Mouse (Mus musculus) limb, embryonic 14.5 days (tissue): ENCODE measurements at regions not wholly inside any gene's neighbourhood (a gene's known extent, or its start where the extent isn't known, plus 50 kb on each side); places are given as distances from the start of the nearest gene placed in this dataset.

Source experiments
- ATAC-seq: fragments of 200-750 bp; cut with Nextera tagmentation; 2 replicates; pipeline ENCODE4 v1.8.0; 2017; ENCODE audit warnings: low read depth, moderate number of reproducible peaks, moderate TSS enrichment; ENCODE audit not compliant: low FRiP score
- DNase-seq: peaks from one replicate; pipeline ENCODE4 v3.0.0-alpha.2; 2015; ENCODE audit warnings: low spot score
- H3K27ac ChIP-seq: fragments of 300-500 bp; sonication (generic); replicated peaks from 2 replicates; pipeline ENCODE4 v1.5.1; 2014; ENCODE audit warnings: low read depth, mild to moderate bottlenecking, low read length, moderate library complexity, mixed read lengths
- H3K27me3 ChIP-seq: fragments of 300-500 bp; sonication (generic); 2 replicates; pipeline ENCODE4 v1.6.1; 2014; ENCODE audit warnings: low read length, mixed read lengths; ENCODE audit not compliant: control insufficient read depth, insufficient read depth
- H3K36me3 ChIP-seq: fragments of 300-500 bp; sonication (generic); 2 replicates; pipeline ENCODE4 v1.6.1; 2014; ENCODE audit warnings: mild to moderate bottlenecking, low read length, moderate library complexity, mixed read lengths; ENCODE audit not compliant: control insufficient read depth, insufficient read depth
- H3K4me1 ChIP-seq: fragments of 300-500 bp; sonication (generic); 2 replicates; pipeline ENCODE4 v1.6.1; 2014; ENCODE audit warnings: antibody characterized with exemption, low read length, mixed read lengths; ENCODE audit not compliant: control insufficient read depth, insufficient read depth
- H3K4me2 ChIP-seq: fragments of 300-500 bp; sonication (generic); replicated peaks from 2 replicates; pipeline ENCODE4 v1.6.1; 2014; ENCODE audit warnings: low read depth, mild to moderate bottlenecking, low read length, moderate library complexity; ENCODE audit not compliant: severe bottlenecking
- H3K4me3 ChIP-seq: fragments of 300-500 bp; sonication (generic); replicated peaks from 2 replicates; pipeline ENCODE4 v1.5.1; 2014; ENCODE audit warnings: low read length
- H3K9ac ChIP-seq: fragments of 300-500 bp; sonication (generic); 2 replicates; pipeline ENCODE4 v1.6.1; 2014; ENCODE audit warnings: mild to moderate bottlenecking, low read depth, low read length, moderate library complexity; ENCODE audit not compliant: severe bottlenecking
- H3K9me3 ChIP-seq: fragments of 300-500 bp; sonication (generic); 2 replicates; pipeline ENCODE4 v1.6.1; 2016; ENCODE audit warnings: low read length; ENCODE audit not compliant: control insufficient read depth
- POLR2A ChIP-seq: fragments of 200-500 bp; IDR thresholded peaks from 2 replicates; pipeline ENCODE4 v1.8.0; 2012; ENCODE audit warnings: inconsistent platforms, mild to moderate bottlenecking, moderate library complexity, borderline replicate concordance; ENCODE audit not compliant: insufficient read depth, insufficient read length; ENCODE audit errors: extremely low read depth
- WGBS: fragments of 180-500 bp; shearing (Covaris S2); extraction: QIAGEN DNeasy Blood & Tissue Kit; methylation state at CpG from one replicate; pipeline ENCODE4 v1.1.7; 2014; 5-methylcytosine and 5-hydroxymethylcytosine counted together

GRCm38 (mm10) chr3:136993473-136993872, 323.5 kb downstream of the Ppp3ca start:
- Histone ChIP-seq H3K9ac (no peak overlapping the region), H3K4me1 (no peaks in the 10 kb centered on the region), H3K27ac (no peak overlapping the region), H3K36me3 (no peaks in the 10 kb centered on the region), H3K9me3 (no peaks in the 10 kb centered on the region), H3K27me3 (no peaks in the 10 kb centered on the region), H3K4me2 (no peak overlapping the region), H3K4me3 (no peak overlapping the region)
- no peak for DNase-seq
- no peak for TF ChIP-seq POLR2A
- ATAC-seq = no peak
- 83% methylated on average over 2 of the region's 2 CpGs for WGBS

- Histone ChIP-seq H3K4me3 (no peak overlapping the region), H3K27me3 (no peaks in the 10 kb centered on the region), H3K27ac (no peak overlapping the region), H3K4me2 (no peak overlapping the region), H3K9ac (no peak overlapping the region), H3K9me3 (no peaks in the 10 kb centered on the region), H3K4me1 (no peaks in the 10 kb centered on the region), H3K36me3 (no peaks in the 10 kb centered on the region)
- no peak for ATAC-seq
- WGBS = 90% methylated on average over 8 of the region's 8 CpGs
- DNase-seq = no peak
- TF ChIP-seq POLR2A = no peak
Observed at GRCm38 (mm10) chr3:136994361-136995083, 324.6 kb downstream of the Ppp3ca start.

GRCm38 (mm10) chr3:136995611-136996335, 325.8 kb downstream of the Ppp3ca start:
- Histone ChIP-seq H3K4me2 (no peak overlapping the region), H3K4me1 (no peaks in the 10 kb centered on the region), H3K27me3 (no peaks in the 10 kb centered on the region), H3K9ac (no peak overlapping the region), H3K4me3 (no peak overlapping the region), H3K27ac (no peak overlapping the region), H3K36me3 (no peaks in the 10 kb centered on the region), H3K9me3 (no peaks in the 10 kb centered on the region)
- no peak for TF ChIP-seq POLR2A
- WGBS = 90% methylated on average over 3 of the region's 3 CpGs
- no peak for ATAC-seq
- DNase-seq = no peak

- no peak for ATAC-seq
- Histone ChIP-seq H3K4me3 (no peak overlapping the region), H3K27me3 (no peaks in the 10 kb centered on the region), H3K36me3 (no peaks in the 10 kb centered on the region), H3K9ac (no peak overlapping the region), H3K4me2 (no peak overlapping the region), H3K9me3 (no peaks in the 10 kb centered on the region), H3K4me1 (no peaks in the 10 kb centered on the region), H3K27ac (no peak overlapping the region)
- 76% methylated on average over 5 of the region's 5 CpGs for WGBS
- TF ChIP-seq POLR2A = no peak
- DNase-seq = no peak
Observed at GRCm38 (mm10) chr3:136996381-136996895, 326.5 kb downstream of the Ppp3ca start.

GRCm38 (mm10) chr3:137011551-137011950, 329.3 kb upstream of the Emcn start:
- Histone ChIP-seq H3K27me3 (no peaks in the 10 kb centered on the region), H3K4me3 (no peak overlapping the region), H3K36me3 (no peaks in the 10 kb centered on the region), H3K9me3 (no peaks in the 10 kb centered on the region), H3K9ac (no peak overlapping the region), H3K4me2 (no peak overlapping the region), H3K4me1 (no peaks in the 10 kb centered on the region), H3K27ac (no peak overlapping the region)
- no peak for TF ChIP-seq POLR2A
- ATAC-seq = no peak
- DNase-seq = no peak
- WGBS = 77% methylated on average over 2 of the region's 2 CpGs
